Mouse (Mus musculus): Measurements from ENCODE around the gene Myom1. TPM values are rescaled to one million over a fixed set of nuclear protein-coding genes. Genes with fewer than 3 reads are reported as not detected.

The Myom1 gene
- polyA plus RNA-seq, 1 experiment from 2014 or later, result 224 TPM

DNA sequence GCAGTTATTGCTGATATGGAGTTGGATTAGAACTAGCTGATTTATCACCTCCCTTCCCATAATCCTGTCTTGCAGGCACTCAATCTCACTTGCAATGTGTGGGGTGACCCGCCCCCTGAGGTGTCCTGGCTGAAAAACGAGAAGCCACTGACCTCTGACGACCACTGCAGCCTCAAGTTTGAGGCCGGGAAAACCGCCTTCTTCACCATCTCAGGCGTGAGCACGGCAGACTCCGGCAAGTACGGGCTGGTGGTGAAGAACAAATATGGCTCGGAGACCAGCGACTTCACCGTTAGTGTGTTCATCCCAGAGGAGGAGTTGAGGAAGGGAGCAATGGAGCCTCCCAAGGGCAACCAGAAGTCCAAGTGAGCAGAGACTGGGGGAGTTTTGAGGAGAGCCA, 123.6 kb downstream of the Myom1 start:
- H3K36me3 ChIP-seq (ENCODE audit: control insufficient read depth, insufficient read depth), result peaks cover 25% of the 10 kb centered on the region
- H3K4me3 ChIP-seq (ENCODE audit: low read length), result no peak overlapping the region
- no peak overlapping the region for H3K27ac ChIP-seq (ENCODE audit: low read length)
- peaks cover 7% of the 10 kb centered on the region for H3K4me1 ChIP-seq (ENCODE audit: control insufficient read depth, insufficient read depth, low read length)
- no peaks in the 10 kb centered on the region for H3K9me3 ChIP-seq (replicated peaks; ENCODE audit: control insufficient read depth, low read length)
- no peak overlapping the region for H3K9ac ChIP-seq (ENCODE audit: low read length)
- H3K4me2 ChIP-seq (ENCODE audit: low read depth, low read length), result no peak overlapping the region
- no peak for ATAC-seq (replicated peaks; ENCODE audit: extremely low read depth, insufficient read depth, low FRiP score)
- no peaks in the 10 kb centered on the region for H3K27me3 ChIP-seq (ENCODE audit: control insufficient read depth, insufficient read depth, low read length)
- 76% methylated on average over 12 of the region's 12 CpGs for WGBS

DNA sequence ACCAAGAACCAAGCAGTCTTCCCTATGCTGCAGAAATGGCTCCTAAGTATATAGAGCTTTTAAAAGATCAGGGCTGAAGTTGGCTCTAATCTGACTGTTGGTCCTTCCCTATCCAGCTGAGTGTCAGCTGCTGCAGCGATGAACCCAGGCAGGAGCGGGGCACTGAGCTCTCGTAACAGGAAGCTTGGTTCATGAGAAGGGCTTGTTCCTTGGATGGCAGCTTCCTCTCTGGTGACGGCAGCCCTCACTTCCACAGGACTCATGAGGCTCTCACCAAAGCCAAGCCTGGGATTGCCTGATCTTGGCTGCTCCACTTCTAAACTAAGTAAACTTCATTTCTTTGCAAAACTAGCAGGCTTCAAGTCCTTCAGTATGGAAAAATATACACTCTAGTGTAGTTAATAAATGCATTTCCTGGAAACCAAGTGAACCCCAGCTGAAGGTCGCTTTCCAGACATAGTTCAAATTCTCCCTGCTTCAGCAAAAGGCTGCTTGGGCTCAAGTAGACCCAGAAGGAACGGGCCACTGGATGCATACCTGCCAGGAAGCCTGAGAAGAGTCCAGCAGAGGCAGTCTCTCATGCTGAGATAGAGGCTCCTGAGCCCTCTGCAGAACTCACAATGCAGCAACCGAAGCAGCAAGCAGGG, 125.2 kb downstream of the Myom1 start:
- ATAC-seq (replicated peaks; ENCODE audit: extremely low read depth, insufficient read depth, low FRiP score), result no peak
- Histone ChIP-seq H3K9me3 (replicated peaks; ENCODE audit: control insufficient read depth, low read length) (no peaks in the 10 kb centered on the region), H3K27ac (ENCODE audit: low read length) (no peak overlapping the region), H3K36me3 (ENCODE audit: control insufficient read depth, insufficient read depth) (peaks cover 16% of the 10 kb centered on the region), H3K4me2 (ENCODE audit: low read depth, low read length) (no peak overlapping the region), H3K4me1 (ENCODE audit: control insufficient read depth, insufficient read depth, low read length) (peaks cover 5% of the 10 kb centered on the region; the same call in 1 of the 2 replicates), H3K4me3 (ENCODE audit: low read length) (no peak overlapping the region), H3K27me3 (ENCODE audit: control insufficient read depth, insufficient read depth, low read length) (no peaks in the 10 kb centered on the region), H3K9ac (ENCODE audit: low read length) (no peak overlapping the region)
- 54% methylated on average over 7 of the region's 7 CpGs for WGBS

DNA sequence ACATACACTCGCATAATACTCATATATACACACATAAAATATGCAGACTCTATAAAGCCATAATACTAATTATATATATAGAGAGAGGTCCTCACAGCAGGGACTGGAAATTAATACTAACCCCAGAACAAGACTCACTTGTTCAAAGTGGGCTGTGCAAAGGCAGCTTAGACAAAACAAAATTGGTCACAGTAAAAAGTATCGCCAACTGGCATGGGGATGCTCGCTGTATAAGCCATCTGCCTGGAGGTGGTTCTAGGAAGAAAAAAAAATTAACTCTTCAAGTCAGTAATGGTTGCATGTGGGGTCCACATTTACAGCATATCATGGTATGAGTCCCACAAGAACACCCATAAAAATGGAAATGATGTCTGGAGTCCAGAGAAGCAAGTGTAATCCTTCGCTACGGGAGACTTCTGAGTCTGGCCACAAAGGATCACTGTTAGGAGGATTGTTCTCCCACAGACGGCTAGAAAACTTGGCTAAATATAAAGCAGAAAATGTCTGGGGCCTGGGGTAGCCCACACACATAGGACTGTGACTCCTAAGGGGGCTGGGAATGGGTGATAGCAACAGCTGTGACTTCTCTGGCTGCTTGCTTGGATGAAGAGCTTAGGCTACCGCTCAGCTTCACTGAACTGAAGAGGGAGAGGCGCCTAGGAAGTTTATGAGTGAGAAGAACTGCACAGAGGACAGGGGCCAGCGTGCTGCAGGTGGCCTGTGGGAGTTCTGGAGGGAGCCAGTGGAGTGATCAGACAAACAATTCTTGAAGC, 127.2 kb downstream of the Myom1 start:
- WGBS, result 65% methylated on average over 9 of the region's 9 CpGs
- H3K27me3 ChIP-seq (ENCODE audit: control insufficient read depth, insufficient read depth, low read length), result no peaks in the 10 kb centered on the region
- ATAC-seq (replicated peaks; ENCODE audit: extremely low read depth, insufficient read depth, low FRiP score), result peak; percentile 53; the same call in 1 of the 2 replicates
- peaks cover 9% of the 10 kb centered on the region for H3K36me3 ChIP-seq (ENCODE audit: control insufficient read depth, insufficient read depth)
- H3K4me1 ChIP-seq (ENCODE audit: control insufficient read depth, insufficient read depth, low read length), result 0 out of 2 replicates have a peak, but pooled peaks cover 2% of the 10 kb centered on the region
- no peak overlapping the region for H3K27ac ChIP-seq (ENCODE audit: low read length)
- H3K9me3 ChIP-seq (replicated peaks; ENCODE audit: control insufficient read depth, low read length), result no peaks in the 10 kb centered on the region
- H3K4me2 ChIP-seq (ENCODE audit: low read depth, low read length), result no peak overlapping the region
- no peak overlapping the region for H3K4me3 ChIP-seq (ENCODE audit: low read length)
- H3K9ac ChIP-seq (ENCODE audit: low read length), result no peak overlapping the region

DNA sequence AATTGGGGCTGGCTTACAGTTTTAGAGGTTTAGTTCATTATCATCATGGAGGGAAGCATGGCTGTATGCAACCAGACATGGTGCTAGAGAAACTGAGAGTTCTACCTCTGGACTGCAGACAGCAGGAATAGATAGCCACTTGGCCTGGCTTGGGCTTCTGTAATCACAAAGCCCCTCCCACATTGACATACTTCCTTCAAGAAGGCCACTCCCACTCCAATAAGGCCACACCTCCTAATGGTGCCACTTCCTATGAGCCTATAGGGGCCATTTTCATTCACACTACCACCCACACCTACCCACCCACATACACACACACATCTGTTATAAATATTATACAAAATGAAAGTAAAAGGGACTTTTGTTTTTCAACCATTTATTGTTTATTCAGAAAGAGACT, 129.8 kb downstream of the Myom1 start:
- no peak overlapping the region for H3K27ac ChIP-seq (ENCODE audit: low read length)
- H3K36me3 ChIP-seq (ENCODE audit: control insufficient read depth, insufficient read depth), result no peaks in the 10 kb centered on the region
- ATAC-seq (replicated peaks; ENCODE audit: extremely low read depth, insufficient read depth, low FRiP score), result no peak
- no peak overlapping the region for H3K4me3 ChIP-seq (ENCODE audit: low read length)
- no peak overlapping the region for H3K4me2 ChIP-seq (ENCODE audit: low read depth, low read length)
- H3K4me1 ChIP-seq (ENCODE audit: control insufficient read depth, insufficient read depth, low read length), result 0 out of 2 replicates have a peak, but pooled peaks cover 2% of the 10 kb centered on the region
- no peaks in the 10 kb centered on the region for H3K27me3 ChIP-seq (ENCODE audit: control insufficient read depth, insufficient read depth, low read length)
- no peaks in the 10 kb centered on the region for H3K9me3 ChIP-seq (replicated peaks; ENCODE audit: control insufficient read depth, low read length)
- H3K9ac ChIP-seq (ENCODE audit: low read length), result no peak overlapping the region

DNA sequence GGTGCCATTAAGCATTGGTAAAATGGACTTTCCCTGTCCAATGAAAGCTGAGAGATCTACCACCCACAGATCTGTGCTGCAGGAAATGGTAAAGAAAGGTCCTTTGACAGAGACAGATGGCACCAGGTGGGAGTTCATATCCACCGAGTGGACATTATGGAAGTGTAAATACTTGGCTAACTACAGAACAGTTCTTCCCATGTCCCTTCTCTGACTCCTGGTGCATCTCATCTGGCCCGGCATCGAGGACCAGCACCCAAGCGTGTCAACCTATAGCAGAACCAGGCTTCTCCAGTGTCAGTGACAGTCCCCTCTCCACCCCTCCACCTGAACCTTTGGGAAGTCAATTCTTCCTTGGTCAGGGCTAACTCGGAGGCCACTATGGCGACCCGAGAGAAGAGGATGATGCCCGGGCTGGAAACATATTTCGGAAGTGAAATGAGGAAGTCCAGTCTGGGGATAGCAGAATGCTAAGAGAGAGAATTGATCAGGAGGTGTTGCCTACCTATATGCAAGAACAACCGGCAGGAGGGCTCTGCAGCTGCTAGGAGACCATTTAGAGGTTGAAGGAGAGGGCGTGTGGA, 130.5 kb downstream of the Myom1 start:
- H3K4me1 ChIP-seq (ENCODE audit: control insufficient read depth, insufficient read depth, low read length), result 0 out of 2 replicates have a peak, but pooled peaks cover 2% of the 10 kb centered on the region

DNA sequence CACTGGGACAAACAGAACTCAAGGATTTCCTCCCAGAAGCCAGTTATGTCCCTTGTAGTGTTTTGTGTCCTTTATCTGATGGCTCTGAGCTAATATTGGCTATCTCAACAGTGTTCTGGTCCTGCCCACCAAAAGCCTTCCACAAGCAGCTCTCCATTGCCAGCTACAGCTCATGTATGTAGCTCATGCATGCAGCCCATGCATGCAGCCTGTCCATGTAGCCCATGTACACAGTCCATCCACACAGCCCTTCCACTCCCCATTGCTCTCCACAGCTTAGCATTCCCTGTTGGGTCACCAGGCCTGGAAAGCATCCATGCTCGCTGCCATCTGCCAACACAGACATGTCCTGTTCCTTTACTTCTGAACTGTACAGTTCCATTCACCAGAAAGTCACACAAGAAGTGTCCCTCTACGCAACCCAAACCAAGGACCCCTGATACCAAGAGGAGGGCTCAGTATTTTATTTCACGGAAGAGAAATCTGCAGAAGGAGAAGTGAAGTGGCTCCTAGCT, 132.1 kb downstream of the Myom1 start:
- H3K4me1 ChIP-seq (ENCODE audit: control insufficient read depth, insufficient read depth, low read length), result 0 out of 2 replicates have a peak, but pooled peaks cover 2% of the 10 kb centered on the region
- no peak overlapping the region for H3K4me2 ChIP-seq (ENCODE audit: low read depth, low read length)
- no peaks in the 10 kb centered on the region for H3K36me3 ChIP-seq (ENCODE audit: control insufficient read depth, insufficient read depth)
- no peaks in the 10 kb centered on the region for H3K27me3 ChIP-seq (ENCODE audit: control insufficient read depth, insufficient read depth, low read length)
- H3K4me3 ChIP-seq (ENCODE audit: low read length), result no peak overlapping the region
- no peak overlapping the region for H3K27ac ChIP-seq (ENCODE audit: low read length)
- no peak for ATAC-seq (replicated peaks; ENCODE audit: extremely low read depth, insufficient read depth, low FRiP score)
- 83% methylated on average over 3 of the region's 3 CpGs for WGBS
- H3K9me3 ChIP-seq (replicated peaks; ENCODE audit: control insufficient read depth, low read length), result no peaks in the 10 kb centered on the region
- no peak overlapping the region for H3K9ac ChIP-seq (ENCODE audit: low read length)

More for the DNA sequence above, 130.5 kb downstream of the Myom1 start:
- Histone ChIP-seq H3K36me3 (ENCODE audit: control insufficient read depth, insufficient read depth) (no peaks in the 10 kb centered on the region), H3K9me3 (replicated peaks; ENCODE audit: control insufficient read depth, low read length) (no peaks in the 10 kb centered on the region), H3K4me3 (ENCODE audit: low read length) (no peak overlapping the region), H3K9ac (ENCODE audit: low read length) (no peak overlapping the region), H3K4me2 (ENCODE audit: low read depth, low read length) (no peak overlapping the region), H3K27me3 (ENCODE audit: control insufficient read depth, insufficient read depth, low read length) (no peaks in the 10 kb centered on the region), H3K27ac (ENCODE audit: low read length) (no peak overlapping the region)
- 87% methylated on average over 11 of the region's 11 CpGs for WGBS
- no peak for ATAC-seq (replicated peaks; ENCODE audit: extremely low read depth, insufficient read depth, low FRiP score)

DNA sequence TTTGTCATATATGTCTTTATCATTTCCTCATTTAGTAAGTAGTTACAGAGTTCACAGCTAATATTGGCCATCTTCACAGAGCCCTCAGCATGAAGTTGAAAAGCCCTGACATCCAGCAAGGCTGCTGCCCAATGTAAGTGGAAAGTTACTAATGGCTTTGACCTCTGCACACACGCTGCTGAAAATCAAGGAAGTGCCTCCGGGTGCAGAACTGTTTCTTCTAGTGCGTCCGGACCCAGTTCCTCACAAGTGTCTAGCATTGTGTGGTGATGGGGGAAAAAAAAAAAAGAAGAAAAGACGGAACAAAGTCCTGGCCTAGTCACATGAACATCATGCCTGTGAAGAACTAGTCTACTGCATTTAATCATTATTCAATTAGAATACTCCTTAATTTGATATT, 132.7 kb downstream of the Myom1 start:
- H3K27ac ChIP-seq (ENCODE audit: low read length), result no peak overlapping the region

DNA sequence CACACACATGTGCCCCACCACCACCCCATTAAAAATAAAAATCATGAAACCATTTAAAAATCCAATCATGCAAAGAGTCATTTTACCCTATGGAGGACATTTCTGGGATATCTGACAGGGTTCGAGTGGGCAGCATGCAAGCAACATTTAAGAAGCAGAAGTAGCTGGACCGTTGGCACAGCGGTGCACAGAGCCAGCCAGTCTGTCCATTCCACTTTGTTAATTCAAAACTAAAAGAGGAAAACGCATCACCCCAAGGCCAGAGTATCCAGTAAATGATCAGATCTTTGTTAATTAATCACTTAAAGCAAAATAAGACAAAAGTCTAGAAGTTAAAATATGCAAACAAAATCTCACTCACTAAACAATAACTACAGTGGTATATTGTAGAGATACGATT, 133.4 kb downstream of the Myom1 start:
- Histone ChIP-seq H3K4me1 (ENCODE audit: control insufficient read depth, insufficient read depth, low read length) (no peaks in the 10 kb centered on the region), H3K9me3 (replicated peaks; ENCODE audit: control insufficient read depth, low read length) (no peaks in the 10 kb centered on the region), H3K27ac (ENCODE audit: low read length) (no peak overlapping the region), H3K9ac (ENCODE audit: low read length) (no peak overlapping the region), H3K4me3 (ENCODE audit: low read length) (no peak overlapping the region), H3K27me3 (ENCODE audit: control insufficient read depth, insufficient read depth, low read length) (no peaks in the 10 kb centered on the region), H3K4me2 (ENCODE audit: low read depth, low read length) (no peak overlapping the region), H3K36me3 (ENCODE audit: control insufficient read depth, insufficient read depth) (no peaks in the 10 kb centered on the region)
- WGBS, result 80% methylated on average over 5 of the region's 5 CpGs
- no peak for ATAC-seq (replicated peaks; ENCODE audit: extremely low read depth, insufficient read depth, low FRiP score)

More for the DNA sequence above, 132.7 kb downstream of the Myom1 start:
- no peak overlapping the region for H3K4me2 ChIP-seq (ENCODE audit: low read depth, low read length)
- ATAC-seq (replicated peaks; ENCODE audit: extremely low read depth, insufficient read depth, low FRiP score), result no peak
- H3K9ac ChIP-seq (ENCODE audit: low read length), result no peak overlapping the region
- WGBS, result 61% methylated on average over 5 of the region's 5 CpGs
- no peak overlapping the region for H3K4me3 ChIP-seq (ENCODE audit: low read length)
- H3K4me1 ChIP-seq (ENCODE audit: control insufficient read depth, insufficient read depth, low read length), result no peaks in the 10 kb centered on the region
- no peaks in the 10 kb centered on the region for H3K27me3 ChIP-seq (ENCODE audit: control insufficient read depth, insufficient read depth, low read length)
- H3K36me3 ChIP-seq (ENCODE audit: control insufficient read depth, insufficient read depth), result no peaks in the 10 kb centered on the region
- H3K9me3 ChIP-seq (replicated peaks; ENCODE audit: control insufficient read depth, low read length), result no peaks in the 10 kb centered on the region
